Mouse (Mus musculus) E14TG2a.4 (cell line): Measurements from ENCODE around the gene Olfr456.

ENCODE experiments used
- H3K27me3 ChIP-seq: 2 replicates; pipeline ENCODE4 v1.6.1; 2014; ENCODE audit warnings: low read length, control low read depth; ENCODE audit not compliant: insufficient read depth
- H3K36me3 ChIP-seq: 2 replicates; pipeline ENCODE4 v1.6.1; 2014; ENCODE audit warnings: low read length, control low read depth; ENCODE audit not compliant: insufficient read depth
- H3K4me1 ChIP-seq: replicated peaks from 2 replicates; pipeline ENCODE4 v1.6.1; 2014; ENCODE audit warnings: low read depth, low read length, control low read depth
- H3K4me3 ChIP-seq: replicated peaks from 2 replicates; pipeline ENCODE4 v1.5.1; 2014; ENCODE audit warnings: mild to moderate bottlenecking, low read length
- H3K9me3 ChIP-seq: 2 replicates; pipeline ENCODE4 v1.6.1; 2014; ENCODE audit warnings: low read length, control low read depth
- CTCF ChIP-seq: conservative IDR thresholded peaks from 2 replicates; pipeline ENCODE4 v1.5.1; 2014; ENCODE audit warnings: low read length
- NANOG ChIP-seq: IDR thresholded peaks from 2 replicates; pipeline ENCODE4 v1.6.1; 2014; ENCODE audit warnings: borderline replicate concordance, low read length, mixed read lengths
- POU5F1 ChIP-seq: IDR thresholded peaks from 2 replicates; pipeline ENCODE4 v1.6.1; 2014; ENCODE audit warnings: low read length, borderline replicate concordance

The Olfr456 gene

GRCm38 (mm10) chr6:42465096-42465495 lies 21.9 kb downstream of the Olfr456 start, which contains the start of gene Olfr458:
Gene Olfr458, minus strand, starts transcription at chr6:42465196.
- Histone ChIP-seq H3K36me3 (no peaks in the 10 kb centered on the region), H3K9me3 (no peaks in the 10 kb centered on the region)

GRCm38 (mm10) chr6:42447381-42447780 lies 39.6 kb downstream of the Olfr456 start:
- Histone ChIP-seq H3K9me3 (peaks cover 7% of the 10 kb centered on the region), H3K27me3 (no peaks in the 10 kb centered on the region), H3K4me3 (no peak overlapping the region), H3K4me1 (no peaks in the 10 kb centered on the region), H3K36me3 (no peaks in the 10 kb centered on the region)
- TF ChIP-seq CTCF = no peak

More at GRCm38 (mm10) chr6:42465096-42465495, 21.9 kb downstream of the Olfr456 start, which contains the start of gene Olfr458:
- no peaks in the 10 kb centered on the region for H3K27me3 ChIP-seq
- H3K4me3 ChIP-seq = no peak within 1 kb of the TSS
- TF ChIP-seq POU5F1 = no peak
- no peak for TF ChIP-seq CTCF
- no peak for TF ChIP-seq NANOG
- no peaks in the 10 kb centered on the region for H3K4me1 ChIP-seq

- Histone ChIP-seq H3K36me3 (no peaks in the 10 kb centered on the region), H3K4me1 (no peaks in the 10 kb centered on the region), H3K4me3 (no peak overlapping the region), H3K9me3 (no peaks in the 10 kb centered on the region), H3K27me3 (no peaks in the 10 kb centered on the region)
- TF ChIP-seq NANOG = no peak
- no peak for TF ChIP-seq CTCF
- TF ChIP-seq POU5F1 = no peak
These were observed 42.5 kb downstream of the Olfr456 start for GRCm38 (mm10) chr6:42444491-42444890.

- no peaks in the 10 kb centered on the region for H3K36me3 ChIP-seq
- TF ChIP-seq CTCF (no peak), POU5F1 (no peak), NANOG (no peak)
- no peaks in the 10 kb centered on the region for H3K27me3 ChIP-seq
- H3K4me3 ChIP-seq = no peak overlapping the region
- H3K9me3 ChIP-seq = no peaks in the 10 kb centered on the region
- no peaks in the 10 kb centered on the region for H3K4me1 ChIP-seq
These were observed 45.6 kb downstream of the Olfr456 start for GRCm38 (mm10) chr6:42441395-42441794.
